Comparison of ENCODE assay signal across 12 mouse cellular contexts in genomic region chr2:105476028-105476677, GRCm38 (mm10).
A peak's percentile ranks its signal among the peaks of the same experiment; 100 is the strongest.
DNase-seq lines count a peak whose midpoint lies in the region; ATAC-seq and TF ChIP-seq lines count a peak whose summit lies in the region.
"Had no signal": no experiment of that assay in that cellular context is flagged by ENCODE, and none has a peak within 500 bp of the region (broad histone marks: within the 10 kb centered on the region; RNA-seq: fewer than 3 reads in every experiment).

No protein-coding gene starts in this region.

- no peaks in the 10 kb centered on the region for H3K9me3 ChIP-seq in heart, embryonic 13.5 days
- no peaks in the 10 kb centered on the region for H3K9me3 ChIP-seq in lung, embryonic 16.5 days (ENCODE audit: control insufficient read depth, low read length)
- no peaks in the 10 kb centered on the region for H3K9me3 ChIP-seq in stomach, embryonic 14.5 days (ENCODE audit: control insufficient read depth, low read depth, low read length)
- H3K9me3 ChIP-seq: stomach, embryonic 15.5 days had no signal

- 0 out of 2 replicates have a peak, but pooled peaks have one; percentile 25 for ATAC-seq in heart, embryonic 13.5 days (ENCODE audit: extremely low read depth, insufficient number of reproducible peaks, low FRiP score, low TSS enrichment)
- ATAC-seq in lung, embryonic 16.5 days (ENCODE audit: low read depth), result 0 out of 2 replicates have a peak, but pooled peaks have one; percentile 15
- 0 out of 2 replicates have a peak, but pooled peaks have one; percentile 8 for ATAC-seq in granulocyte monocyte progenitor cell, adult 5-6 weeks (replicated peaks; ENCODE audit: poor library complexity, severe bottlenecking)
- ATAC-seq in stomach, embryonic 14.5 days (ENCODE audit: insufficient number of reproducible peaks, insufficient read depth, low FRiP score, low read depth), result peak; percentile 33; the same call in 1 of the 2 replicates

- WGBS in heart, embryonic 13.5 days, result 72% methylated on average over 7 of the region's 7 CpGs
- 80% methylated on average over 7 of the region's 7 CpGs for WGBS in heart, adult 2 months
- 68% methylated on average over 7 of the region's 7 CpGs for WGBS in lung, embryonic 16.5 days
- 67% methylated on average over 7 of the region's 7 CpGs for WGBS in stomach, embryonic 14.5 days

- no peak for TF ChIP-seq CTCF in heart, adult 2 months (IDR thresholded peaks at IDR 0.05)

- H3K36me3 ChIP-seq in heart, embryonic 13.5 days, result no peaks in the 10 kb centered on the region
- H3K36me3 ChIP-seq in heart, adult 2 months (ENCODE audit: control insufficient read depth, insufficient read depth, low read length), result no peaks in the 10 kb centered on the region
- H3K36me3 ChIP-seq in lung, embryonic 16.5 days (ENCODE audit: control insufficient read depth, insufficient read depth, low read length), result no peaks in the 10 kb centered on the region
- H3K36me3 ChIP-seq in stomach, embryonic 14.5 days (ENCODE audit: control insufficient read depth, insufficient read depth, low read length), result no peaks in the 10 kb centered on the region
- H3K36me3 ChIP-seq: stomach, embryonic 15.5 days had no signal

- H3K27ac ChIP-seq in heart, embryonic 13.5 days (replicated peaks), result no peak overlapping the region
- H3K27ac ChIP-seq in heart, adult 2 months, result no peak overlapping the region
- no peak overlapping the region for H3K27ac ChIP-seq in lung, embryonic 16.5 days (ENCODE audit: low read length)
- no peak overlapping the region for H3K27ac ChIP-seq in stomach, embryonic 14.5 days (ENCODE audit: low read length)
- H3K27ac ChIP-seq: gastrocnemius, adult 2 months; stomach, embryonic 15.5 days had no signal

- intact Hi-C loops in heart, adult 2 months (cut with DNase I), result no loop called here

- H3K4me2 ChIP-seq in heart, embryonic 13.5 days, result no peak overlapping the region
- H3K4me2 ChIP-seq in lung, embryonic 16.5 days (ENCODE audit: low read depth, low read length), result no peak overlapping the region
- H3K4me2 ChIP-seq in stomach, embryonic 14.5 days (replicated peaks; ENCODE audit: low read depth, low read length), result no peak overlapping the region
- H3K4me2 ChIP-seq: stomach, embryonic 15.5 days had no signal

- TF ChIP-seq EP300 in heart, adult 2 months (IDR thresholded peaks at IDR 0.05; ENCODE audit: insufficient read depth, low read depth, low read length), result no peak

- H3K9ac ChIP-seq in heart, embryonic 13.5 days, result no peak overlapping the region
- no peak overlapping the region for H3K9ac ChIP-seq in heart, adult 2 months (ENCODE audit: low read depth, low read length)
- no peak overlapping the region for H3K9ac ChIP-seq in lung, embryonic 16.5 days (ENCODE audit: low read length)
- no peak overlapping the region for H3K9ac ChIP-seq in stomach, embryonic 14.5 days (replicated peaks; ENCODE audit: low read depth, low read length)
- H3K9ac ChIP-seq: stomach, embryonic 15.5 days had no signal

- TF ChIP-seq POLR2A in heart, adult 2 months (IDR thresholded peaks at IDR 0.05; ENCODE audit: insufficient read depth, low read depth, low read length), result no peak

- DNase-seq in heart, adult 2 months, result no peak
- DNase-seq in lung, postnatal 10 days, result no peak
- DNase-seq in right cerebral cortex, postnatal 10 days (ENCODE audit: low spot score in 2 of 2), result no peak
- DNase-seq in left cerebral cortex, adult 11 months (ENCODE audit: low spot score), result no peak
- DNase-seq: gastrocnemius, adult 2 months; left cerebral cortex, postnatal 4 days; right cerebral cortex, postnatal 25 days had no signal

- 0 out of 2 replicates have a peak, but pooled peaks cover 3% of the 10 kb centered on the region for H3K4me1 ChIP-seq in heart, embryonic 13.5 days
- H3K4me1 ChIP-seq in heart, adult 2 months (ENCODE audit: control insufficient read depth, insufficient read depth, low read length), result no peaks in the 10 kb centered on the region
- H3K4me1 ChIP-seq in lung, embryonic 16.5 days (replicated peaks; ENCODE audit: control insufficient read depth, insufficient read depth, low read length), result no peaks in the 10 kb centered on the region
- no peaks in the 10 kb centered on the region for H3K4me1 ChIP-seq in stomach, embryonic 14.5 days (ENCODE audit: control insufficient read depth, insufficient read depth, low read length)
- H3K4me1 ChIP-seq: stomach, embryonic 15.5 days had no signal

- H3K27me3 ChIP-seq in heart, embryonic 13.5 days (replicated peaks), result no peaks in the 10 kb centered on the region
- H3K27me3 ChIP-seq in heart, adult 2 months (ENCODE audit: control insufficient read depth, insufficient read depth, low read length), result no peaks in the 10 kb centered on the region
- no peaks in the 10 kb centered on the region for H3K27me3 ChIP-seq in lung, embryonic 16.5 days (ENCODE audit: control insufficient read depth, insufficient read depth, low read depth, low read length)
- H3K27me3 ChIP-seq in stomach, embryonic 14.5 days (ENCODE audit: control insufficient read depth, insufficient read depth, low read length), result no peaks in the 10 kb centered on the region
- H3K27me3 ChIP-seq: stomach, embryonic 15.5 days had no signal

- no peaks in the 10 kb centered on the region for H3K79me2 ChIP-seq in heart, adult 2 months (replicated peaks; ENCODE audit: control insufficient read depth, insufficient read depth, low read length)

- no peak overlapping the region for H3K4me3 ChIP-seq in heart, embryonic 13.5 days
- no peak overlapping the region for H3K4me3 ChIP-seq in heart, adult 2 months
- no peak overlapping the region for H3K4me3 ChIP-seq in lung, embryonic 16.5 days (ENCODE audit: low read length)
- H3K4me3 ChIP-seq in stomach, embryonic 14.5 days (ENCODE audit: low read depth, low read length), result no peak overlapping the region
- H3K4me3 ChIP-seq: gastrocnemius, adult 2 months; stomach, embryonic 15.5 days had no signal
